Mouse (Mus musculus) CH12F3 (cell line): ENCODE results near the gene Slc4a11.

ENCODE experiments used
- in situ Hi-C: fragments of 300-500 bp; cut with MboI; formaldehyde crosslinking; loops from 2 replicates; pipeline ENCODE4 v1.14.3; 2020; ENCODE audit warnings: low sequenced_read_pairs

Gene Slc4a11

GRCm38 (mm10) chr2:130634739-130635411, 62.4 kb downstream of the Slc4a11 start:
- in situ Hi-C loops = no loop called here
